Mouse (Mus musculus) MEL (cell line): ENCODE measurements around the gene Smad9. TPM values are rescaled to one million over a fixed set of nuclear protein-coding genes. Genes with fewer than 3 reads are reported as not detected.

ENCODE experiments used
- DNase-seq: peaks from one replicate; pipeline ENCODE4 v3.0.0; 2011; ENCODE audit warnings: low read depth, low spot score
- H3K27ac ChIP-seq: 2 replicates; pipeline ENCODE4 v1.5.1; 2012; ENCODE audit warnings: low read depth, mild to moderate bottlenecking, control low read depth, low read length, moderate library complexity; ENCODE audit not compliant: control insufficient read depth
- H3K27me3 ChIP-seq, 2 experiments: fragments of 150-350 bp in 1 of 2; sonication (generic) in 1 of 2; 2 replicates each; pipeline ENCODE4 v1.6.1; 2012; ENCODE audit warnings: low read length in 2 of 2, mild to moderate bottlenecking in 2 of 2, improper control_type of control experiment in 1 of 2, moderate library complexity in 1 of 2; ENCODE audit not compliant: insufficient read depth in 2 of 2, control insufficient read depth in 1 of 2
- H3K36me3 ChIP-seq, 2 experiments: 2 replicates each; pipeline ENCODE4 v1.6.1; 2012 to 2014; ENCODE audit warnings: low read length in 2 of 2, improper control_type of control experiment in 1 of 2, inconsistent platforms in 1 of 2, mild to moderate bottlenecking in 1 of 2; ENCODE audit not compliant: insufficient read depth in 2 of 2, control insufficient read depth in 1 of 2
- H3K4me1 ChIP-seq, 2 experiments: fragments of 150-350 bp in 1 of 2; sonication (generic) in 1 of 2; 2 replicates each; pipeline ENCODE4 v1.6.1; 2012; ENCODE audit warnings: low read length in 2 of 2, improper control_type of control experiment in 1 of 2, mild to moderate bottlenecking in 1 of 2; ENCODE audit not compliant: insufficient read depth in 2 of 2, control insufficient read depth in 1 of 2
- H3K4me3 ChIP-seq, 2 experiments: fragments of 150-350 bp in 1 of 2; sonication (generic) in 1 of 2; 2 replicates each; pipeline ENCODE4 v1.5.1; 2012; ENCODE audit warnings: low read depth in 2 of 2, low read length in 2 of 2, mild to moderate bottlenecking in 2 of 2, moderate library complexity in 2 of 2, control low read depth in 1 of 2, improper control_type of control experiment in 1 of 2; ENCODE audit not compliant: control insufficient read depth in 1 of 2, insufficient read depth in 1 of 2
- H3K79me2 ChIP-seq: 2 replicates; pipeline ENCODE4 v1.6.1; 2012; ENCODE audit warnings: mild to moderate bottlenecking, low read length, moderate library complexity; ENCODE audit not compliant: control insufficient read depth, poor library complexity, insufficient read depth
- H3K9ac ChIP-seq: 2 replicates; pipeline ENCODE4 v1.6.1; 2012; ENCODE audit warnings: low read depth, mild to moderate bottlenecking, control low read depth, low read length, moderate library complexity; ENCODE audit not compliant: control insufficient read depth, poor library complexity, severe bottlenecking
- H3K9me3 ChIP-seq: fragments of 150-350 bp; sonication (generic); replicated peaks from 2 replicates; pipeline ENCODE4 v1.6.1; 2012; ENCODE audit warnings: mild to moderate bottlenecking, low read length, improper control_type of control experiment, moderate library complexity; ENCODE audit not compliant: insufficient read depth
- BHLHE40 ChIP-seq: IDR thresholded peaks from 2 replicates; pipeline ENCODE4 v1.6.1; 2012; ENCODE audit warnings: low read depth, mild to moderate bottlenecking, inconsistent platforms, low read length, improper control_type of control experiment, borderline replicate concordance
- CHD1 ChIP-seq: IDR thresholded peaks from 2 replicates; pipeline ENCODE4 v1.6.1; 2012; ENCODE audit warnings: low read depth, mild to moderate bottlenecking, inconsistent platforms, low read length, improper control_type of control experiment
- CHD2 ChIP-seq: IDR thresholded peaks from 2 replicates; pipeline ENCODE4 v1.6.1; 2011; ENCODE audit warnings: low read length, improper control_type of control experiment
- CTCF ChIP-seq, 3 experiments: IDR thresholded peaks in 2 of 3; conservative IDR thresholded peaks in 1 of 3; 2 replicates each; pipeline ENCODE4 v1.5.1; 2011 to 2012; ENCODE audit warnings: low read length in 3 of 3, low read depth in 2 of 3, mild to moderate bottlenecking in 2 of 3, improper control_type of control experiment in 1 of 3, inconsistent platforms in 1 of 3, mixed read lengths in 1 of 3, moderate library complexity in 1 of 3; ENCODE audit not compliant: control insufficient read depth in 1 of 3, insufficient read depth in 1 of 3, poor library complexity in 1 of 3, severe bottlenecking in 1 of 3
- E2F4 ChIP-seq: IDR thresholded peaks from 2 replicates; pipeline ENCODE4 v1.6.1; 2011; ENCODE audit warnings: low read depth, low read length, improper control_type of control experiment, borderline replicate concordance
- ELF1 ChIP-seq: IDR thresholded peaks from 2 replicates; pipeline ENCODE4 v1.6.1; 2014; ENCODE audit warnings: low read depth, mild to moderate bottlenecking, inconsistent platforms, low read length, improper control_type of control experiment, moderate library complexity
- ETS1 ChIP-seq: IDR thresholded peaks from 2 replicates; pipeline ENCODE4 v1.6.1; 2012; ENCODE audit warnings: low read depth, mild to moderate bottlenecking, inconsistent platforms, low read length, improper control_type of control experiment, moderate library complexity
- GABPA ChIP-seq: IDR thresholded peaks from 2 replicates; pipeline ENCODE4 v1.6.1; 2012; ENCODE audit warnings: low read depth, mild to moderate bottlenecking, inconsistent platforms, low read length, improper control_type of control experiment, moderate library complexity
- GATA1 ChIP-seq: IDR thresholded peaks from 2 replicates; pipeline ENCODE4 v1.6.1; 2011; ENCODE audit warnings: low read depth, low read length, improper control_type of control experiment
- HCFC1 ChIP-seq: IDR thresholded peaks from 2 replicates; pipeline ENCODE4 v1.6.1; 2012; ENCODE audit warnings: low read depth, mild to moderate bottlenecking, inconsistent platforms, low read length, improper control_type of control experiment, moderate library complexity
- KAT2A ChIP-seq: conservative IDR thresholded peaks from 2 replicates; pipeline ENCODE4 v1.6.1; 2012; ENCODE audit warnings: low read depth, low read length, improper control_type of control experiment, inconsistent platforms
- MAFK ChIP-seq: IDR thresholded peaks from 2 replicates; pipeline ENCODE4 v1.6.1; 2011; ENCODE audit warnings: low read depth, mild to moderate bottlenecking, low read length, improper control_type of control experiment, borderline replicate concordance
- MAX ChIP-seq: IDR thresholded peaks from 2 replicates; pipeline ENCODE4 v1.6.1; 2011; ENCODE audit warnings: low read length, improper control_type of control experiment
- MAZ ChIP-seq: IDR thresholded peaks from 2 replicates; pipeline ENCODE4 v1.6.1; 2012; ENCODE audit warnings: low read depth, mild to moderate bottlenecking, inconsistent platforms, low read length, improper control_type of control experiment
- MEF2A ChIP-seq: IDR thresholded peaks from 2 replicates; pipeline ENCODE4 v1.6.1; 2014; ENCODE audit warnings: low read depth, mild to moderate bottlenecking, inconsistent platforms, low read length, improper control_type of control experiment; ENCODE audit not compliant: poor library complexity, insufficient replicate concordance, severe bottlenecking; ENCODE audit errors: extremely low read depth
- MXI1 ChIP-seq: IDR thresholded peaks from 2 replicates; pipeline ENCODE4 v1.6.1; 2011; ENCODE audit warnings: mild to moderate bottlenecking, low read depth, low read length, improper control_type of control experiment
- MYB ChIP-seq: IDR thresholded peaks from 2 replicates; pipeline ENCODE4 v1.6.1; 2011; ENCODE audit warnings: mild to moderate bottlenecking, low read depth, low read length, improper control_type of control experiment
- MYC ChIP-seq: IDR thresholded peaks from 2 replicates; pipeline ENCODE4 v1.6.1; 2011; ENCODE audit warnings: low read depth, mild to moderate bottlenecking, low read length, improper control_type of control experiment, moderate library complexity
- NELFE ChIP-seq: IDR thresholded peaks from 2 replicates; pipeline ENCODE4 v1.6.1; 2011; ENCODE audit warnings: low read depth, low read length, improper control_type of control experiment
- NRF1 ChIP-seq: IDR thresholded peaks from 2 replicates; pipeline ENCODE4 v1.6.1; 2014; ENCODE audit warnings: low read depth, mild to moderate bottlenecking, inconsistent platforms, low read length, improper control_type of control experiment, moderate library complexity; ENCODE audit not compliant: poor library complexity, insufficient read depth, severe bottlenecking
- POLR2A ChIP-seq, 2 experiments: IDR thresholded peaks; 2 replicates each; pipeline ENCODE4 v1.6.1; 2011 to 2012; ENCODE audit warnings: low read length in 2 of 2, mild to moderate bottlenecking in 2 of 2, control low read depth in 1 of 2, improper control_type of control experiment in 1 of 2, low read depth in 1 of 2, moderate library complexity in 1 of 2; ENCODE audit not compliant: control insufficient read depth in 1 of 2, insufficient read depth in 1 of 2, poor library complexity in 1 of 2
- POLR2AphosphoS2 ChIP-seq: IDR thresholded peaks from 2 replicates; pipeline ENCODE4 v1.6.1; 2011; ENCODE audit warnings: low read length, improper control_type of control experiment
- POLR2AphosphoS5 ChIP-seq: IDR thresholded peaks from 2 replicates; pipeline ENCODE4 v1.6.1; 2012; ENCODE audit warnings: low read depth, borderline replicate concordance, mild to moderate bottlenecking, inconsistent platforms, low read length, moderate library complexity, mixed read lengths
- RAD21 ChIP-seq: IDR thresholded peaks from 2 replicates; pipeline ENCODE4 v1.6.1; 2011; ENCODE audit warnings: mild to moderate bottlenecking, low read depth, low read length, improper control_type of control experiment
- RCOR1 ChIP-seq: IDR thresholded peaks from 2 replicates; pipeline ENCODE4 v1.6.1; 2012; ENCODE audit warnings: low read depth, mild to moderate bottlenecking, inconsistent platforms, low read length, improper control_type of control experiment
- SIN3A ChIP-seq: IDR thresholded peaks from 2 replicates; pipeline ENCODE4 v1.6.1; 2012; ENCODE audit warnings: low read length, improper control_type of control experiment, inconsistent platforms
- TAL1 ChIP-seq: IDR thresholded peaks from 2 replicates; pipeline ENCODE4 v1.6.1; 2012; ENCODE audit warnings: mild to moderate bottlenecking, inconsistent platforms, low read length, moderate library complexity, mixed read lengths
- TBP ChIP-seq: IDR thresholded peaks from 2 replicates; pipeline ENCODE4 v1.8.0; 2011; ENCODE audit warnings: low read depth, low read length, improper control_type of control experiment
- TCF12 ChIP-seq: IDR thresholded peaks from 2 replicates; pipeline ENCODE4 v1.6.1; 2014; ENCODE audit warnings: low read depth, mild to moderate bottlenecking, inconsistent platforms, low read length, improper control_type of control experiment, moderate library complexity
- UBTF ChIP-seq: IDR thresholded peaks from 2 replicates; pipeline ENCODE4 v1.6.1; 2012; ENCODE audit warnings: low read depth, mild to moderate bottlenecking, inconsistent platforms, low read length, improper control_type of control experiment, moderate library complexity, borderline replicate concordance; ENCODE audit not compliant: insufficient read depth
- ZC3H11A ChIP-seq: IDR thresholded peaks from 2 replicates; pipeline ENCODE4 v1.6.1; 2012; ENCODE audit warnings: low read depth, mild to moderate bottlenecking, inconsistent platforms, low read length, improper control_type of control experiment
- ZKSCAN1 ChIP-seq: IDR thresholded peaks from 2 replicates; pipeline ENCODE4 v1.6.1; 2012; ENCODE audit warnings: low read depth, mild to moderate bottlenecking, inconsistent platforms, low read length, improper control_type of control experiment, moderate library complexity
- ZMIZ1 ChIP-seq: IDR thresholded peaks from 2 replicates; pipeline ENCODE4 v1.6.1; 2012; ENCODE audit warnings: low read depth, mild to moderate bottlenecking, inconsistent platforms, low read length, improper control_type of control experiment, moderate library complexity
- ZNF384 ChIP-seq: IDR thresholded peaks from 2 replicates; pipeline ENCODE4 v1.6.1; 2012; ENCODE audit warnings: low read depth, mild to moderate bottlenecking, inconsistent platforms, low read length, improper control_type of control experiment
- polyA plus RNA-seq, 2 experiments: library from polyadenylated mRNA; stranded (reverse) in 1 of 2; unstranded in 1 of 2; fragments of >175 nt in 1 of 2; fragments of >200 nt in 1 of 2; gene quantifications; 2 replicates each; pipeline versions ENCODE4 v1.2.1 to v1.2.4; 2012; ENCODE audit warnings: low replicate concordance in 2 of 2, low read depth in 1 of 2; ENCODE audit not compliant: insufficient read length in 2 of 2, insufficient read depth in 1 of 2, missing spikeins in 1 of 2
- total RNA-seq: library from RNA; depleted of rRNA; stranded (reverse); fragments of 300-350 nt; gene quantifications from 2 replicates; pipeline ENCODE4 v1.2.3, GENCODE M21; 2012

Gene Smad9
- total and polyA plus RNA-seq, 3 experiments, result 0.01 TPM; not detected in 2

DNA sequence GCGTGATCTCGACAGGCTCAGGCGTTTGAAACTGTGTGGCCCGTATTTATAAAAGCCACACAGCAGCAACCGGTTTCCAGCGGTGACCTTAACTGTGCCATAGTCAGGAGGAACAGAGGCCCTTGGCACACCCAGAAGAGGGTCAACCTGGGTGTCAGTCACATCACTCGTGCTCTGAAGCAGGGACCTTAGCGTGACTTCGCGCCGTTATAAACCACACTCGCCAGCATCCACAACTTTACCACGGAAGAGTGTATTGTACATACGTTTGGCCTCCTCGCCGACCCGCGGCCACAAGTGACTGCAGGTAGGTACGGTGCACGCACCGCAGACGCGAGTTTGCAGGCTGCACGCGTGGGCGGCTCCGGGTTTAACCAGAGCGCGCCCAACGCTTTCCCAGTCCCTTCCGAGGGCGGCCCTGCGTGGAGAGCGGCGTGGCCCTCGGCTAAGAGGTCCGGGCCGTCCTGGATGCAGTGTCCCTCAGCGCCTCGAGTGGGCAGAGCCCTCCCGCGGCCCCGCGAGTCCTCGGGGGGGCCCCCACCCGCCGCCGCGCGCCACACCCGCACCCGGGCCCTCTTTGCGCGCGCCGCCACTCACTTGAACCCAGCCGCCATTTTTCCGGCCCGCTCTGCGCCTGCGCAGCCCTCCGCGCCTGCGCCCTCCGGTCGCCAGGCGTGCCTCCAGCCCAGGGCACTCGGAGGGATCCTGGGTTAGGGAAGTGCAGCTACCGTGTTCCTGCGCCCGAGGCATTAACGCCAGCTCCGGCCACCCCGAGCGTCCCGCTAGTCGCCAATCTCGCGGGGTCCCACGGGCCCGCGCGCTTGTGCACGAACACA is 20.8 kb upstream of the Smad9 start:
- Histone ChIP-seq H3K9ac (peak overlapping the region; percentile 97), H3K79me2 (peaks cover 36% of the 10 kb centered on the region), H3K36me3 (peaks cover 27 to 34% of the 10 kb centered on the region in 2 experiments), H3K4me1 (peaks cover 11 to 14% of the 10 kb centered on the region in 2 experiments), H3K9me3 (no peaks in the 10 kb centered on the region), H3K27me3 (no peaks in the 10 kb centered on the region), H3K27ac (peak overlapping the region; percentile 97), H3K4me3 (peak overlapping the region; percentile 86 to 94)
- TF ChIP-seq CHD2 (no peak), MAX (no peak; the same call in 1 of the 2 replicates), E2F4 (no peak), MYC (0 out of 2 replicates have a peak, but pooled peaks have one; percentile 45), RCOR1 (no peak), ZMIZ1 (no peak; the same call in 1 of the 2 replicates), GATA1 (no peak), ZKSCAN1 (no peak), MYB (no peak), POLR2A (IDR thresholded peaks at IDR 0.05; ENCODE audit: control insufficient read depth in 1 of 2, insufficient read depth in 1 of 2, low read depth in 1 of 2, low read length in 2 of 2, poor library complexity in 1 of 2) (peak; percentile 70 to 93), ETS1 (no peak), ELF1 (peak; percentile 65), MAZ (no peak), TBP (peak; percentile 48; the same call in 1 of the 2 replicates), RAD21 (no peak), KAT2A (peak; percentile 59; the same call in 1 of the 2 replicates), POLR2AphosphoS5 (no peak), MAFK (no peak), SIN3A (peak; percentile 43; the same call in 1 of the 2 replicates), TCF12 (peak; percentile 74; the same call in 1 of the 2 replicates), GABPA (no peak), UBTF (no peak), BHLHE40 (no peak), ZC3H11A (no peak), NELFE (peak; percentile 67), POLR2AphosphoS2 (peak; percentile 88), MXI1 (peak; percentile 41), ZNF384 (no peak), MEF2A (no peak), CTCF (IDR thresholded peaks at IDR 0.05 in 2 of 3, conservative IDR thresholded peaks at IDR 0.05 in 1 of 3; ENCODE audit: control insufficient read depth in 1 of 3, insufficient read depth in 1 of 3, low read depth in 2 of 3, low read length in 3 of 3, poor library complexity in 1 of 3, severe bottlenecking in 1 of 3) (0 out of 6 replicates have a peak, but pooled peaks of 1 of the 3 experiments have one; percentile 4), HCFC1 (peak; percentile 77), TAL1 (no peak), CHD1 (no peak), NRF1 (peak; percentile 96)
- peak; percentile 92 for DNase-seq
